Mouse (Mus musculus) frontal cortex, postnatal 25 days (tissue): Measurements from ENCODE around the gene Rtbdn.

ENCODE experiments used
- DNase-seq, 2 experiments: peaks; one replicate each; pipeline ENCODE4 v3.0.0; 2022; ENCODE audit warnings: low spot score in 2 of 2

Gene Rtbdn

DNA sequence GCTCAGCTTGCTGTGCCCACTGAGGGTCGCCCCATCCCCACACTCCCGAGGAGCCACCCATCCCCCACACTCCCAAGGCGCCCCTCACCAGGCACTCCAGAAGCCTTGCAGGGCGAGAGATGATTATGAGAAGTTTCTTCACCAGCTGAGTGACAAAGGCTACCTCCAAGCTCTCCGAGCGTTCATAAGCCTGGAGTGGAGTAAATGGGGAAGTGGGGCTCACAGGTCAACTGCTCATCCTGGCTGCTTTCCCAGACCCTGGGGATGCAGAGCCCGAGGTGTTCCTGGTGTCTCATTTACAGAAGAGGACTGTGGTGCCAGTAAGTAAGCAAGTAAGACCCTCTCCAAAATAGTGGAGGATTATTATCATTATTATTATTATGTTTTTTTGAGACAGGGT, 21.2 kb upstream of the Rtbdn start:
- no peak for DNase-seq

DNA sequence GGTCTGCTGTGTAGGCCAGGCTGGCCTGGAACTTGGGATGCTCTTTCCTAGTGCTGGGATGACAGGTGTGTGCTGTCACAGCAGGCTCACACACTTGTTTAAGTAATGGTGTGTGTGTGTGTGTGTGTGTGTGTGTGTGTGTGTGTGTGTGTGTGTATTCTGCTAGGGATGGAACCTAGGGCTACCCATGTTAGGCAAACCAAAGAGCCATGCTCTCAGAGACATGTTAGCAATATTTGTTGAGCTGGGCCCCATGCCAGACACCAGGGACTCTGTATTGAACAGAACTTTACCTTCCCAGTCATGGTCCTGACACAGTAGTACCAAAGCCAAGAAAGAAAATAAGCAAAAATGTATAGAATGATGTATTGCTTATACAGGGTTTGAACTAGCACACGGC, 19.3 kb upstream of the Rtbdn start:
- no peak for DNase-seq

DNA sequence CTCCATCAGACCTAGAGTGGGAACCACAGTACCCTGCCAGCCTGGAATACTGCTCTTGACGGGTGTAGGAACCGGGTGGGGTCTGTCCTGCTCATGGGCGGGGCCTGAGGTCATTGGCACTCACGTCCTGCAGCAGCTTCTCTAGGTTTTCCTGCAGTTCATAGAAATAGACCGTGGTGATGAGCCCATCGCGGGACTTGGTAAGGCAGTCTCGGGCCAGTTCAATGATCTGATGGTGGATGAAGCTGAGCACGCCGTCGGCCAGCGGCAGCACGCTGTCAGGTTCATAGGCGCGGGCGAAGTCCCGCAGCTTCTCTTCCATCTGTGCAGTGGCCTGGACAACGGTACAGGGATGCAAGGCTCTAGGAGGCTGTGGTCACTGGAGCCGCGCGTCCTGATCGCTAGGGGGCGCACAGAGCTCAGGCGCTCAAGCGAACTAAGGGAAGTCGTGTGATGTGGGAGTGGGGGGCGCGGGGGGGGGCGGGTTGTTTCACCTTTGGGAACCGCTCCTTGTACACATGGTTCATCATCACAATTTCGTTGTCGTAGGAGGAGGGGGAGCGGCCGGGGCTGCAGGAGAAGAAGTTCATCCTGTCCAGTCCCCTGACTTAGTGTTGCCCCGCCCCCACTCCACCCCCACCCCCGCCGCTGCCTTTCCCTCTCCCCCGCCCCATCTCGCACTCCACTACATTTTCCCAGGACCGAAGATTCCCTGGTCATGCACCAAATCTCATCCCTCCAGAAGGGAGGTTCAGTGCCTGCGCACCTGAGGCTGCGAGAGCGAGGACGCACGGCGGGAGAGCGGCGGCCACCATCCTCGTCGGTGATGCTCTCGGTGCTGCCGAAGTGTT, 18.1 kb upstream of the Rtbdn start:
- no peak for DNase-seq

DNA sequence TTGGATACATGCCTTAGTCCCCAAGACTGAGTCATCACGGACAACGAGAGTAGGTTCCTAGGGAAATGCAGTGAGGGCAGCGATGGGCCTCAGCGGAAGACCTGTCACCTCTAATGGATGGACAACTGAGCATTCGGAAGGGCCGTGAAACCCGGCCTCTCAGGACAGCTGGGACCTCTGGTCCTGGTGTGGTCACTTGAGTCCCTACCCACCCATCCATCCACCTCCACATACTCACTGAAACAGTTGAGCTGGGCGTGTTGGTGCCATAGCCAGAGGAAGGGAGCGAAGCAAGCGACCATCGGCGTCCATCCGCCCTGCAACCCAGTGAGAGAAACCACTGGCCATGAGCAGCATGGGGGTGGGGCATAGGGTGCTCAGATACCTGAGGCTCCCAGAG, 16.2 kb upstream of the Rtbdn start:
- no peak for DNase-seq

DNA sequence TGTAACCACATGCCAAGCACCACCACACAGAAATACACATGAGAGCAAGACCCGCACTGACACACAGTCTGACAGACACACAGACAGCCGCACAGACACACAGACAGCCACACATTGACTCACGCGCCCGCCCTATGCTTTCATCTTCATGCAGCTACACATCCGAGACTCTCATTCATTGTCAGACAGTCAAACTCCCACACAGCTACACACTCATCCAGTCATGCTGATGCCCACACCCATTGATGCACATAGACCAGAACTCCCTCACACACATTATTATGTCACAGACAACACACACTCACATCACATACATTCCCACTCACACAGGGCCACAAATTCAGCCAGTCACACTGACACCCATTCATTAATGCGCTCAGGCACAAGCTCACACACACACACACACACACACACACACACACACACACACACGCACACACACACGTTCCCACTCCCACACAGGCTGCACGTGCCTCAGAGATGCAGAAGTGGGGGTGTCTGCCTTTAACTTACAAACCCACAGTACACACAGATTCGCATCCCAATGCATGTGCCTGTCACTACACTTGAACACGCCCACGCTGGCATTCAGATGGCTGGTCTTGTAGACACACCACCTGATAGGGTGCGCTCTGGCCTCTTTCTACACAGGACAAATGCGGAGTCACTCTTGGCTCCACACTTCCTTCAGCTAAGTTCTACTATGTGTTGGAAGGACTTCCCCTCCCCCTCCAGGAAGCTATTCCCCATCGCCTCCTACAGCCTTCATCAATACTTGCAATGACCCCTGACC, 12.8 kb upstream of the Rtbdn start:
- DNase-seq = no peak

DNA sequence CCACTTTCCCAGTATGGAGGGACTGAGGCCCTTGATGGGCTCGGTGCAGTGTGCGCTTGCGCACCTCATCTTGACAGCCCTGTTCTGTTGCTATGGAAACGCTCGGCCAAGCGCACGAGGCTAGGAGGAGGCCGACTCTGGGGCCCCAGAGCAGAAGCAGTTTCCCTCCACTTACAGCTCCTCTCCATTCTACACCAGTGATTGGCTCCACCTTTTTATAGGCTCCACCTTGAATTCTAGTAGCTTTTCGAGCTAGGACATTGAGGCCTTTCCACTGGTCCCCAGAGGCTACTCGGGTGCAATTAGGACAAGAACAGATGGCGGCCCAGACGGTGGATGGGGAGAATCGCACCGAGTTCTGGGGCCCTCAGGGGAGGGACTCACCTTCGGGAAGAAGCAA, 11.9 kb upstream of the Rtbdn start:
- no peak for DNase-seq

DNA sequence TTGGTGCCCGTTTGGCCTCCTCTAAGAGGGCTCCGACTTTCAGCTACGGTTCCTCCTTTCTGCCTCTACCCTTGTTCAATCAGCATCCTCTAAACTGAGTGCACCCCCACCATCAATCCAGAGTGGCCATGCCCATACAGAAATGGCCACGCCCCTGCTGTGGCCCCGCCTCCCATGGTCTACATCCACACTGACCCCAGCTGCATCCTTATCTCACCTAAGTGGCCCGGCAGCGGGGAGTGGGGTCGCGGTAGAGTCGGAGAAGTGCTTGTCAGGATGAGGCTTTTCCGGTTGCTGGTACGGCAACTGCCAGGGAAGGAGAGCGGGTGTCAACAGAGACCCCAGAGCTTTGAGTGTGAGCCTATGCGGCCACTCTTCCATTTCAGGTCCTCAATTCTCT, 11.3 kb upstream of the Rtbdn start:
- no peak for DNase-seq

DNA sequence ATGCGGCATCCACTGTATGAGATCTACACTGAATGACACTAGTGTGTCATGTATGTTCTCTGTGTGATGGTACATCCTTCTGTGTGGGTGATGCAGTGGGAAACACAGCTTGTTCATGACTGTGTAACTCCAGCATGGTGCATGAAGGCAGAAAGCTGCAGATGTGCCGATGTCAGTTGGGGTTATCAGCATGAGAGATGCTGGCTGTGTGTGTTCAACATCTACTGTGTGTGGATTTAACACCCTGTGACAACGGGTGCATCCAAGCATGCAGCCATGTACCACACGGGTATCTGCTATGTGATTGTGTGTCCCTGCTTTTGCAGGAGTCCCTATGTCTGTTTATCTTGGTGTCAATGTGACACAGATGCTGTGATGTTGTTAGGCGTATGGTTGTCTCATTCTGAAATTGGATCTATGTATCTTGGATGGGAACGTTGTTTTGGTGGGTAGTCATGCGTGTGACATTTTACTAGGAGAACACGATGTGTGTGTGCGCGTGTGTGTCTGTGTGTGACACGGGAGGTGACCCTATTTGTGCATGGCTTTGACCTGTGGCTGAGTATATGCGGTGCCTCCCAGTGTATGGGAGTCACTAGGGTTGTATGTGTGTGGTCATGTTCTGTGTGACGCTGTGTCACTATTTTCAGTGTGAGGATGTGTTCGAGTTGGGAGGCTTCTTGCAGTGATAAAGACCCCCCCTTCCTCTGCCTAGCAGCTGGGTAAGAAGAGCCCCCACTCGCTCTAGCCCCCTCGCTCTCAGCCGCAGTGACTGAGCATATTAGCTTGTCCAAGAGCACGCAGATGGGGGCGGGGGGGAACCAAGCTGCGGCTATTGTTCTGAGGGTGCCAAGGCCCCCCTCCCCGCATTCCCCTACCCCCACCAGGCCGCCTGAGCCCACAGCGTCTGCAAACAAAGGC, 10.5 kb upstream of the Rtbdn start:
- no peak for DNase-seq

DNA sequence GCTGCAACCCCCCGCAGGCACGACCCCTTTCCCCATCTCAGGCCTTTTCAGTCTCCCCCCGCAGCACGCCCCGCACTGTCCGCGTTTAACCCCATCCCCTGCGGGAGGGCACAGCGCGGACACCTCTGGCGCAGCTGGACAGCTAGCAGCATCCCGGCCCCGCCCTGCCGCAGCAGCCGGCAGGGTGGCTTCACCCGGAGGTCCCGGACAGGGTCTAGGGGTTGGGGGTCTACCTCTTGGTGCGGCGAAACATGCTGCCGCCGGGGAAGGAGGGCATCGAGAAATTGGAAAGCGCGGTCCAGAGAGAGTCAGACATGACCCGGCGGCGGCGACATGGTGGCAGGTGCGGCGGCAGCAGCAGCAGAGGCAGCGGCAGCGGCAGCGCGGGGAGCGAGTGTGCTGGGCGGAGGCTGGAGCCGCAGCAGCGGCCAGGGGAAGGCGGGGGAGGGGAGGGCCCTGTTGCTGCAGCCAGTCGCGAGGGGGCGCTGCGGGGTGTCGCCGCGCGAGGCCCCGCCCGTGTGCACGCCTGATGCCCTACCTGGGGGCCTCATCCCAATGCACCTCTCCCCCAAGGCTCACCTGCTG, 9.7 kb upstream of the Rtbdn start, which contains the start of gene Mast1:
Gene Mast1, minus strand, starts transcription at position 398 of the 585 bp plus-strand sequence.
- peak; percentile 53 to 64 for DNase-seq

DNA sequence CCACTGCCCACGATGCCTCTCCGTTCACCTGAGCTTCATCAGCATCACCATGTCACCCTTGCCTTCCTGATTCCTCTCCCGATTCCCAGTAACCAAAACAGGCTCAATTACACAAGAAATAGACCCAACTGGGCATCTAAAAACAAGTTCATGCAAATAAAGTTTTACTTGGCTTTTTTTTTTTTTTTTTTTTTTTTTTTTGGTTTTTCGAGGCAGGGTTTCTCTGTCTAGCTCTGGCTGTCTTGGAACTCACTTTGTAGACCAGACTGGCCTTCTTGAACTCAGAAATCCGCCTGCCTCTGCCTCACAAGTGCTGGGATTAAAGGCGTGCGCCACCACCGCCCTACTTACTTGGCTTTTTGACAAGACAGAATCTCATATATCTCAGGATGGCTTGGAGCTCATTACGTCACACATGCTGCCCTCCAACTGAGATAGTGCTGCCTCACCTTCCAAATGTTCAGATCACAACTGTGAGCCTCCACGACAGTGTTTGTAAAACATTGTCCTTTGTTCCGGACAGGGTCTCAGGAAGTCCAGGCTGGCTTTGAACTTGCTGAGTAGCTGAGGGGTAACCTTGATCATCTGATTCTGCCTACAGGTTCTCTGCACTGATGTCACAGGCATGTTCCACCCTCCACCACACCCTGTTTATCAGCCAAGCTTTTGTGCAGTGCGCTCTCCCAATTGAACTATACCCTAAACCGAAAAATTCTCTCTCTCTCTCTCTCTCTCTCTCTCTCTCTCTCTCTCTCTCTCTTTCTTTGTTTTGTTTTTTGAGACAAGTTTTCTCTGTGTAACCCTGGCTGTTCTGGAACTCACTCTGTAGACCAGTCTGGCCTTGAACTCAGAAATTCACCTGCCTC, 8.9 kb upstream of the Rtbdn start:
- no peak for DNase-seq

DNA sequence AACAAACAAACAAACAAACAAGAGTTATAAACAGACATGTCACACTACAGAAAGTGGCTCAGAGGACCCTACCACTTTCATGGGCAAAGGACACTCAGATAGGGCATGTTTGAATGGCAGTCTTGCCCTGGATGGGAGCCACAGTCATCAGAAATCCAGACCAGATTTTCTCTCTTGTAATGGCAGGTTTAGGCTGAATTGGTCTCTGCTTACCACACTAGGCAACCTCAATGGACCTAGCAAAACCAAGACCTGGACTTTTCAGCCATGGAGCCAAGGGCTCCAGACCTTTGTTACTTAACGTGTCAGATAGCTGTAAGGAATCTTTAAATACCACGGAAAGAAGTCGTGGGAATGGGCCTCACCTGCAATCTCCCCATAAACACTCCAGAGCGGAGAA, 3.1 kb upstream of the Rtbdn start:
- DNase-seq = no peak

DNA sequence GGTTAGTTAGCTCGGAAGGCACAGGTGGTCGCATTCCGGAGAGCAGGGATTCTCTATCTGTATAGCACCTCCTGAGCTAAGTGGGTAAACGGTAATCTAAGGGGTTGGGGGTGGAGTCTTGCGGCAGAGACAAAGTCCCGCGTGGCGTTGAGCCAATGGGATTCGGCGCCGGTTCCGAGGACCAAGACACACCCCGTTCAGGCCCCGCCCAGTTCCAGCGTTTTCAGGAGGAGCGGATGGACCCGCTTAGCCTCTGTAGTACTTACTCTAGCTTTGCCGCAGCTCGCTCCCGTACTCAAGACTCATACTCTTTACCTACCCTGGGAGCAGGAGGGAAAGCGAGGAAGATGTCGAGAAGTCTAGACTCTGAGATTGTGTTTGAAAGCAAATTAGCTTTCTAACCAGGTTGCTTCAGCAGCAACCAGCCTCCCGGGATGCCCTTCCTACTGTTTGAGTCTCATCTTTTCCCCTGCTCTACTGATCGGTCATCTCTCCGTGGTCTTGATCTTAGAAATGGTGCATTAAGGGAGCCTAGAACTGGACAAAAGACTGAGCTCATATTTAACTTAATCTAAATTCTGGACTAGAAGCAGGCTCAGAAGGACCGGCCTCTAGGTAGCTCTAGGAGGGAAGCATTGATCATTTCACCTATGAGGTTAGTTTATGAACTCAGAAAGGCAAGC, 2.2 kb upstream of the Rtbdn start:
- DNase-seq = peak; percentile 30 to 46

DNA sequence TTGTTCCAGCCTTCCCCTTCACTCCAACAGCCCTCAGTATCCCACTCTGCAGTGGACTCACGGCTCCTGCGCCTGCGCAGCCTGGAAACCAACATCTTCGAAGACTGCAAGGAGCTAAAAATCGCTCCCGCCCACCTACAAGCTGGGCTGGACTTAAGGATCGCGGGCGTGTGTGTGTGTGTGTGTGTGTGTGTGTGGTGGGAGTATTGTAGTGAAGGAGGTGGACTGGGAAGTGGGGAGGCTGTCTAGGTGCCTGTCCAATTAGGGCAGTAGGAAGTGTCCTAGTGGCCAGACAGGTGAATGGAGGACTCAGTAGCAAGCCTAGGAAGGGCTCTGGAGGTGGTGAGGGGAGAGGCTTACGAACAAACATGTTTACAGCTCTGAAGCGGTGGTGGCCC, 1.6 kb upstream of the Rtbdn start:
- peak; percentile 48 to 63 for DNase-seq

DNA sequence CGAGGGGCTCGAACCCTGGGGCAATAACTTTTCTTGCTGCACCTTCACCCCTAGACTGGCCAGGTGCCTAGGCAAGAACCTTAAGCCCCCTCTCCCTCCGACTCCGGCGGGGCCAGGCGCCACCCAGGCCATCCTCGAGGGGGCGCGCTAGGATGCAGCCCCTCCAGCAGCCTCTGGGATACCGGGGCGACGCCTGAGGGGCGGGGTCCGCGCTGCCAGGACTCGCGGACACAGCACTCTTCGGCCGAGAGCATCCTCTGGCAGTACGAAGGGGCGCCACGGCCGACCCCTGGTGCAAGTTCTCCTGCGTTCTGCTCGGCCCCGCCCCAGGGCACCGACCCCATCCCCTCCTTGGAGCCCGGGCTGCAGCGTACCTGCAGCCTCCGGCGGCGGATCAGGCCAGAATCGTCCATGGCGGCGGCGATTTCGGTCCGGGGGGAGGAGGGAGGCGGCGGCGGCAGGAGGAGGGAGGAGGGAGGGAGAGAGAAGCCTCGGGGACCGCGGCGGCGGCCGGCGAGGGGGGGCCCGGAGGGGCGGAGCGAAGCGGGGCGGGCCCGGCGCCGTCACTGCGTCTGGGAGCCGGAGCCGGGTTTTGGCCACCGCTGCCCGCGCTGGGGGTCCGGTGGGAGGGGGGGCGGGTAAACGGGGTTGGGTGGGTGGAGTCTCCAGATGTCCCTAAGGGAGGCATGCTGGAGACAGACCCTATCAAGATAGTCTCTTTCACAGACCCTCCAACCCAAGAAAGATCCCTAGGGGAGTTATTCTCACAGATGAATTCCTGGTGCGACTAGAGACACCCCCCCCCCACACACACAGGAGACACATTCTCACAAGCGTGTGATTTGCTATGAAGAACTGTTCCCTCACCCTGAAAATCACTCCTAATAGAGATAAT, 911 bp upstream of the Rtbdn start:
- peak in 1 of 2 experiments; percentile 25 for DNase-seq

DNA sequence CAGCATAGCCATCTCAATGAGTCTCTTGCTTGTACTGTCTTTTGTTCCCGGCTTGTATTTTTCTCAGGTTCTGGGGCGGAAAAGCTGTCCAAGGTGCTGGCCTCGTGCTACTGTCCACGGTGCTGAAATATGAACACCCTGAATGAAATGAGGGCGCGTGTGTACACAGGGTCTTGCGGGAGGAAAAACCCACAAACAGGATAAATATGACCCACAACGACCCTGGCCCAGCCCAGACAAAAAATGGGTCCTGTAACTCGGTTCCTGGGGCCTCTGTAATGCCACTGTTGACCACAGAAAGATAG, 402 bp downstream of the Rtbdn start:
- no peak for DNase-seq

DNA sequence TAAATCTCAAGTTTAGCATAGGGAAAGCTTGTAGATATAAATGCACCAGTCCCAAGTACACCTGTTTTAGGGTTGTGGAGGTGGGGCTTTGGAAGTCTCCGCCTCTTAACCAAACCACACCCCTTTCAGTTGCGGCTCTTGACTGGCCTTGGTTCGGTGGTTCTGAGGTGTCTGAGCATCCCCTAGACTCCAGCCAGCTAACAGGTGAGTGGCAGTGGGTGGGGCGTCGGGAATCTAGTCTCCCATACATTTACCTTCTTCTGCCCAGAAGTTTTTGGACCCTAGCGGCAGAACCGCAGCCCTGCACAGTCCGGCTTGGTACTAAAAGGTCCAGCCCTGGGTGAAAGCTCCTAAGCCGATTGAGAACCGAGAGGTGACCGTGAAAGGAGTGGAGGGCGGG, 3.0 kb downstream of the Rtbdn start:
- DNase-seq = no peak

DNA sequence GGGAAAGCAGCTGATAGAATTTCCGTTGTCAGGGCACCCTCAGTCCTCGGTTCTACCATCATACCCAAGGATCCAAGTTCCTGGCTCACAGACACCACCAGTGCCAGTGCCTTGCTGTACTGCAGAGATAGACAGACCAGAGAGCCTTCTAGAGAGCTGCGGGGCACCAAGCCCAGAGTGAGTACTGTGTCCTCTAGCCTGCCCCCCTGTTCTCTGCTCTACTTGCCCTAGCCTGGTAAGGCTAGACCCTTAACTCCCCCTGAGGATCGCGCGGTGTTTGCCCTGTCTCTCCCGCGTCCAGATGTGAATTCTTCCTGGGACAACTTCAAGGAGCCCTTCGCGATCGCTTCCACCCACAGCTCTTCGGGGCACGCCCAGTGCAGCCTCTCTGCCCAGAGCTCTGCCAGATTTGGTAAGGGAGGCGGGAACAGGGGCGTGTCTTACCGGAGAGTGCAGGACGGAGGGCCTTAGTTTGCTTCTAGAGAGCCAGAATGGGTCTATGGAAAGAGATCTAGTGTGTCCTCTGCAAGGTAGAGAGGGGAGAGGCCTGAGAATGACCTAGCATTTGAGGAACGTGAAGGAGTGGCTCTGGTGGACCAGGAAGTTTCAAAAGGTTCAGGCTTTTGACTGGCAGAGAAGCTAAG, 5.9 kb downstream of the Rtbdn start:
- no peak for DNase-seq

DNA sequence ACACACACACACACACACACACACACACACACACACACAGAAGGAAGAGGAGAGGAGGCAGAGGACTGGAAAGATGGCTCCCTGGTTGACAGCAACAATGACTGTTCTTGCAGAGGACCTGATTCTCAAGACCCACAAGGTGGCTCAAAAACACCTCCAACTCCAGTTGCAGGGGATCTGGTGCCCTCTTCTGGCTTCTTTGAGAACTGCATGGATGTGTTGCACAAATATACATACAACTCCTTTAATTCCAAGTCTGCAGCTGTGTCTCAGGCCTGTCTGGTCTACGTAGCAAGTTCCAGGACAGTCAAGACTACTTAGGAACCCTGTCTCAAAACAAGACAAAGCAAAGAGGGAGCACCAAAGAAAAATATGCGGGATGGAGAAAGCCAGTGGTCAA, 10.0 kb downstream of the Rtbdn start:
- DNase-seq = peak; percentile 54 to 68

DNA sequence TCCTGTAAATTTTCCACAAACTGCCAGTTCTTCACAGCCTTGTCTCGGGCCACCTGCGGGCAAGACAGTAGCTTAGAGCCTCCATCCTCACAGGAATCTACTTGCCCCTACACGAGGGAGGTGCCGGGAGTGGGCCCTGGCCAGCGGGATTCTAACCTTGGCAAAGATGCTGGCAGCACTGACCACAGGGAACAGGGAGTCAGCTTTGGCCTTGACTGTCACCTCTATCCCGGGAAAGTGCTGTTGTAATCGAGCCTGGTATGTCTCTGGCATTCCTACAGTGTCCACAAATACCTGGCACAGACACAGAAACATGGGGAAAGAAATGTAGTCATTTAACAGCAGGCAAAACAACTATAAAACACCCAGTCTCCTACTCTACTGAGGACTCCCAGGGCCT, 13.0 kb downstream of the Rtbdn start:
- DNase-seq = no peak
